Mouse (Mus musculus) stomach, embryonic 16.5 days (tissue): ENCODE results near the gene Slc39a11. TPM values are rescaled to one million over a fixed set of nuclear protein-coding genes. Genes with fewer than 3 reads are reported as not detected.

Experiments
- ATAC-seq: fragments of 200-750 bp; cut with Nextera tagmentation; 2 replicates; pipeline ENCODE4 v1.8.0; 2017; ENCODE audit warnings: moderate number of reproducible peaks, moderate TSS enrichment; ENCODE audit not compliant: insufficient read depth, low FRiP score
- H3K27ac ChIP-seq: fragments of 300-500 bp; sonication (generic); 2 replicates; pipeline ENCODE4 v1.5.1; 2014; ENCODE audit warnings: low read length
- H3K27me3 ChIP-seq: fragments of 300-500 bp; sonication (generic); 2 replicates; pipeline ENCODE4 v1.6.1; 2014; ENCODE audit warnings: low read length, control low read depth, mixed read lengths; ENCODE audit not compliant: control insufficient read depth, insufficient read depth
- H3K36me3 ChIP-seq: fragments of 300-500 bp; sonication (generic); 2 replicates; pipeline ENCODE4 v1.6.1; 2014; ENCODE audit warnings: low read length; ENCODE audit not compliant: control insufficient read depth, insufficient read depth
- H3K4me1 ChIP-seq: fragments of 300-500 bp; sonication (generic); 2 replicates; pipeline ENCODE4 v1.6.1; 2014; ENCODE audit warnings: low read length, control low read depth, mixed read lengths; ENCODE audit not compliant: control insufficient read depth, insufficient read depth
- H3K4me2 ChIP-seq: fragments of 300-500 bp; sonication (generic); 2 replicates; pipeline ENCODE4 v1.6.1; 2014; ENCODE audit warnings: low read depth, low read length, mixed read lengths
- H3K4me3 ChIP-seq: fragments of 300-500 bp; sonication (generic); replicated peaks from 2 replicates; pipeline ENCODE4 v1.5.1; 2014; ENCODE audit warnings: mild to moderate bottlenecking, low read length
- H3K9ac ChIP-seq: fragments of 300-500 bp; sonication (generic); 2 replicates; pipeline ENCODE4 v1.6.1; 2014; ENCODE audit warnings: low read length
- H3K9me3 ChIP-seq: fragments of 300-500 bp; sonication (generic); replicated peaks from 2 replicates; pipeline ENCODE4 v1.6.1; 2016; ENCODE audit warnings: low read length, control low read depth; ENCODE audit not compliant: control insufficient read depth
- WGBS: fragments of 180-500 bp; shearing (Covaris S2); extraction: QIAGEN DNeasy Blood & Tissue Kit; methylation state at CpG from one replicate; pipeline ENCODE4 v1.1.7; 2014; 5-methylcytosine and 5-hydroxymethylcytosine counted together
- polyA plus RNA-seq: library from polyadenylated mRNA; unstranded; fragments of >200 nt; fragmentation: Nextera tagmentation; extraction: Ambion mirVana; gene quantifications from 2 replicates; pipeline ENCODE4 v1.2.1, GENCODE M21; 2015

Gene Slc39a11
- polyA plus RNA-seq, 1 experiment from 2014 or later = 47.9 TPM

DNA sequence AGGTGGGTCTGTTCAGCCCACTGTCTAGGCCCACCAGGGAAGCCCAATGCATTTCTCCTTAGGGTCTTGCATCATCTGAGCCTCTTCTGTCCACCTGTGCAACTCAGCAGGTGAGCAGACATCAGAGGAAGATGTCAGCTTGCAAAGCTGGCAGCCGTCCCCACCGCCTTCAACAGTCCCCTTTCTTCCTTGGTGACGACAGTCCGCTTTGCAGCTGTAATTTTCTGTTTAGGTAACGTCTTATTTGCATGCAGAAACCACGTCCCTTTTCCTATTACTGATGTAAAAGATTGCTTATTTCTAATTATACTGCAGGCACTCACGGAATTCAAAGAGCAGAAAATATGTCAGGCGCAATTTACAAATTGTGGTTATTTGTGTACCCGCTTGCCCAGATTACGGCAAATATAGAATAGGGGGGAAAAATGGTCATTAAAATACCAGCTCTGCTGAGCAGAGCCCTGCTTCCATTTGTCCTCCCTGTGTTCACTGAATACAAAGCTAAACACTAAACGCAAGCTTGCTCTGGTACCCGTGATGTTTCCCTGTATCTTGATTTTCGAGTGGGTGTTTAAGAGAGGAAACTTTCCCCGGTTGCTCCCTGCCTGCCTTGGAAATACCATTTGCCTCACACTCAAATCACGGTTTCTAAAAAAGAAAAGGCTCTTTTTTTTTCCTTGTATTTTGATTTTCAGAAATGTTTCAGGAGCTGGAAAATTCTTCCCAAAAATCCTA is 230.8 kb downstream of the Slc39a11 start:
- Histone ChIP-seq H3K9ac (no peak overlapping the region), H3K27ac (no peak overlapping the region), H3K36me3 (no peaks in the 10 kb centered on the region), H3K4me1 (no peaks in the 10 kb centered on the region), H3K27me3 (no peaks in the 10 kb centered on the region), H3K9me3 (no peaks in the 10 kb centered on the region), H3K4me3 (no peak overlapping the region), H3K4me2 (no peak overlapping the region)
- ATAC-seq = no peak
- 80% methylated on average over 15 of the region's 15 CpGs for WGBS

DNA sequence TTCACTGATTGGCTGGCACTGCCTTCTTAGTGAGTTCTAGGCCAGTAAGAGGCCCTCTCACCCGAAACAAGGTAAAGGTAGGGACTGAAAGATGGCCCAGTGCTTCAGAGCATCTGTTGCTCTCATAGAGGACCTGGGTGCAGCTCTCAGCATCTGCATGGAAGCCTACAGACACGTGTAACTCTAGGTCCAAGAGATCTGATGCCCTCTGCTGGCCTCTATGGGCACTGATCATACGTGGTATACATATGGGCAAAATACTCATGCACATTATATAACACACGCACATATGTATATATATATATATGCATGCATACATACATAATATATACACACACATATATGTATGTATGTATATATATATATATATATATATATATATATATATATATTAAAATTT is 231.9 kb downstream of the Slc39a11 start:
- 86% methylated on average over 4 of the region's 4 CpGs for WGBS
- H3K4me3 ChIP-seq = no peak overlapping the region
- ATAC-seq = no peak
- H3K27ac ChIP-seq = no peak overlapping the region
- no peak overlapping the region for H3K4me2 ChIP-seq
- H3K4me1 ChIP-seq = no peaks in the 10 kb centered on the region
- no peak overlapping the region for H3K9ac ChIP-seq
- H3K36me3 ChIP-seq = no peaks in the 10 kb centered on the region
- no peaks in the 10 kb centered on the region for H3K9me3 ChIP-seq
- H3K27me3 ChIP-seq = no peaks in the 10 kb centered on the region

DNA sequence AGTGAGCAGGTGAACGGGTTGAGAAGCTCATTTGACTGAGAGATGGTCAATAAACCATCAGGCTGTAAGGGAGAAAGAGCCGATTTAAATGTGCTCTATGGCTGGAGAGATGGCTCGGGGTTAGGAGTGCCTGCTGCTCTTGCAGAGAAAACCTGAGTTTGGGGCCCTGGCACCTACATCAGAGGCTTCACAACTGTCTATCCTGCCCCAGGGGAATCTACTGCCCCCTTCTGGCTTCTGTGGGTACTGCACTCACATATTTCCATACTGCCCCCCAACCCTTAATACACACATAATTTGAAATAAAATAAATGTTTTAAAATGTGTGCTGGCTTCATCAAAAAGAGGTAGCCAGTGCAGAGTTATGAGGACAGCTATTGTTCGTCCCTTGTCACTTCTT is 237.3 kb downstream of the Slc39a11 start:
- no peaks in the 10 kb centered on the region for H3K9me3 ChIP-seq
- H3K4me2 ChIP-seq = no peak overlapping the region
- H3K27ac ChIP-seq = no peak overlapping the region
- 83% methylated on average over 4 of the region's 4 CpGs for WGBS
- no peaks in the 10 kb centered on the region for H3K27me3 ChIP-seq
- ATAC-seq = no peak
- H3K36me3 ChIP-seq = no peaks in the 10 kb centered on the region
- no peak overlapping the region for H3K4me3 ChIP-seq
- no peaks in the 10 kb centered on the region for H3K4me1 ChIP-seq
- no peak overlapping the region for H3K9ac ChIP-seq

- no peak overlapping the region for H3K4me3 ChIP-seq
- no peak for ATAC-seq
- no peaks in the 10 kb centered on the region for H3K27me3 ChIP-seq
- no peak overlapping the region for H3K4me2 ChIP-seq
- H3K9me3 ChIP-seq = no peaks in the 10 kb centered on the region
- H3K4me1 ChIP-seq = no peaks in the 10 kb centered on the region
- H3K27ac ChIP-seq = no peak overlapping the region
- H3K36me3 ChIP-seq = no peaks in the 10 kb centered on the region
- WGBS = 72% methylated on average over 10 of the region's 10 CpGs
- H3K9ac ChIP-seq = no peak overlapping the region
These were observed 238.1 kb downstream of the Slc39a11 start for GRCm38 (mm10) chr11:113411798-113412197.

GRCm38 (mm10) chr11:113409121-113409520 is 240.8 kb downstream of the Slc39a11 start:
- H3K4me2 ChIP-seq = no peak overlapping the region
- H3K4me3 ChIP-seq = no peak overlapping the region
- H3K27me3 ChIP-seq = no peaks in the 10 kb centered on the region
- WGBS = 83% methylated on average over 9 of the region's 9 CpGs
- H3K9ac ChIP-seq = no peak overlapping the region
- no peaks in the 10 kb centered on the region for H3K36me3 ChIP-seq
- ATAC-seq = no peak
- H3K9me3 ChIP-seq = no peaks in the 10 kb centered on the region
- H3K27ac ChIP-seq = no peak overlapping the region
- no peaks in the 10 kb centered on the region for H3K4me1 ChIP-seq

- H3K4me1 ChIP-seq = no peaks in the 10 kb centered on the region
- no peak overlapping the region for H3K27ac ChIP-seq
- 89% methylated on average over 4 of the region's 4 CpGs for WGBS
- H3K9me3 ChIP-seq = no peaks in the 10 kb centered on the region
- no peaks in the 10 kb centered on the region for H3K27me3 ChIP-seq
- no peak for ATAC-seq
- H3K9ac ChIP-seq = no peak overlapping the region
- H3K36me3 ChIP-seq = no peaks in the 10 kb centered on the region
- no peak overlapping the region for H3K4me3 ChIP-seq
- no peak overlapping the region for H3K4me2 ChIP-seq
These were observed 242.4 kb downstream of the Slc39a11 start for GRCm38 (mm10) chr11:113407474-113407873.

GRCm38 (mm10) chr11:113400868-113401267 is 249.0 kb downstream of the Slc39a11 start:
- no peaks in the 10 kb centered on the region for H3K27me3 ChIP-seq
- 97% methylated on average over 4 of the region's 4 CpGs for WGBS
- no peak overlapping the region for H3K4me2 ChIP-seq
- H3K9me3 ChIP-seq = peaks cover 6% of the 10 kb centered on the region; the same call in 1 of the 2 replicates
- no peak overlapping the region for H3K9ac ChIP-seq
- H3K4me3 ChIP-seq = no peak overlapping the region
- no peaks in the 10 kb centered on the region for H3K4me1 ChIP-seq
- H3K27ac ChIP-seq = no peak overlapping the region
- H3K36me3 ChIP-seq = no peaks in the 10 kb centered on the region
- ATAC-seq = no peak

GRCm38 (mm10) chr11:113399601-113400000 is 250.3 kb downstream of the Slc39a11 start:
- no peak overlapping the region for H3K9ac ChIP-seq
- no peak overlapping the region for H3K27ac ChIP-seq
- no peak for ATAC-seq
- no peaks in the 10 kb centered on the region for H3K4me1 ChIP-seq
- 71% methylated on average over 11 of the region's 11 CpGs for WGBS
- no peak overlapping the region for H3K4me2 ChIP-seq
- H3K27me3 ChIP-seq = no peaks in the 10 kb centered on the region
- no peaks in the 10 kb centered on the region for H3K36me3 ChIP-seq
- H3K4me3 ChIP-seq = no peak overlapping the region
- H3K9me3 ChIP-seq = peaks cover 6% of the 10 kb centered on the region; the same call in 1 of the 2 replicates

DNA sequence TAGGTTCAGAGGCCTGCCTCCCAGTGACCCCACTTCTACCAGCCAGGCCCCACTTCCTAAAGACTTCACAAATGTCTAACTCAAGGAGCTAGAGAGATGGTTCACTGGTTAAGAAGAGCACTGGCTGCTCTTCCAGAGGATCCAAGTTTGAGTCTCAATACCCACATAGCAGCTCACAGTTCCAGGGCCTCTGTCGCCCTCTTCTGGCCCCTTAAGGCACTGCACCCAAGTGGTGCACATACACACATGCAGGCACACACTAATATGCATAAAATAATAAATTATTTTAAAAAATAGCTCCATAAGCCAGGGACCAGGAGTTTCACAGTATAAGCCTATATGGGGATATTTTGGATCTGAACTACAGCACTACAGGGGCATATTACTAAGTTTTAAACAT is 252.5 kb downstream of the Slc39a11 start:
- H3K36me3 ChIP-seq = no peaks in the 10 kb centered on the region
- H3K27ac ChIP-seq = no peak overlapping the region
- H3K27me3 ChIP-seq = no peaks in the 10 kb centered on the region
- peaks cover 6% of the 10 kb centered on the region; the same call in 1 of the 2 replicates for H3K9me3 ChIP-seq
- H3K4me3 ChIP-seq = no peak overlapping the region
- no peak overlapping the region for H3K9ac ChIP-seq
- no peak for ATAC-seq
- 82% methylated on average over 1 of the region's 1 CpGs for WGBS
- no peaks in the 10 kb centered on the region for H3K4me1 ChIP-seq
- no peak overlapping the region for H3K4me2 ChIP-seq
